Comparison of ENCODE assay signal across 8 mouse cellular contexts in the genomic region with DNA sequence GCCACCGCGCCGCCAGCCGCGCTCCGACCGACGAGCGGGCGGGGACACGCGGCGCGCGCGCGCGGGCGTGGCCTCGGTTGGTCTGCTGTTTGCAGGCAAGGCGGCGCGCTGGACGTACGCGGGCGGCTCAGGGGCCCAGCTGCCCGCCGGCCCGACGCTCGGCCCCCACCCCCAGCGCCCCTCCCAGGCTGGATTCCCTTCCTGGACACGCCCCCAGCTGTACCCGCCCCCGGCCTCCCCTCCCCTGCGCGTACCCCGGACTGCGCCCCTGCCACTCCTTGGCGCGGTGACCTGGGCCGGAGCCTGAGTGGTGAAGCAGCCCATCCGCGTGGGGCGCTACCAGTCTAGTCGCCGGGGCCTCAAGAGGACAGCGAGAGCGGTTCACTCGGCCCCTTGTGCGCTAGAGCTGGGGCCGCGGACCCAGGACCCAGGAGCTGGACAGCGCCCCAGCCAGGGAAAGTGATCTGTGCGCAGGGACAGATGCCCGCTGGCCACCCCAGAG. TPM values are rescaled to one million over a fixed set of nuclear protein-coding genes. Genes with fewer than 3 reads are reported as not detected.
A peak's percentile ranks its signal among the peaks of the same experiment; 100 is the strongest.
DNase-seq lines count a peak whose midpoint lies in the region; ATAC-seq lines count a peak whose summit lies in the region.

A gene (minus strand): TSS at position 42 of the 502 bp plus-strand sequence.

- peaks cover 12% of the 10 kb centered on the region for H3K36me3 ChIP-seq in heart, embryonic 13.5 days
- peaks cover 33% of the 10 kb centered on the region for H3K36me3 ChIP-seq in liver, embryonic 12.5 days
- H3K36me3 ChIP-seq in stomach, embryonic 15.5 days, result peaks cover 14% of the 10 kb centered on the region

- under 1% methylated on average over 53 of the region's 57 CpGs for WGBS in heart, embryonic 13.5 days
- WGBS in liver, embryonic 12.5 days (ENCODE audit: insufficient replicate concordance), result under 1% methylated on average over 54 of the region's 57 CpGs
- WGBS in stomach, embryonic 15.5 days, result under 1% methylated on average over 33 of the region's 57 CpGs

- no peaks in the 10 kb centered on the region for H3K27me3 ChIP-seq in heart, embryonic 13.5 days (replicated peaks)
- H3K27me3 ChIP-seq in liver, embryonic 12.5 days (replicated peaks), result no peaks in the 10 kb centered on the region
- H3K27me3 ChIP-seq in stomach, embryonic 15.5 days (replicated peaks), result no peaks in the 10 kb centered on the region

- peak; percentile 60 for ATAC-seq in erythroid progenitor cell, adult 5-6 weeks (replicated peaks; ENCODE audit: low FRiP score, poor library complexity, severe bottlenecking)
- ATAC-seq in heart, embryonic 13.5 days (ENCODE audit: extremely low read depth, insufficient number of reproducible peaks, low FRiP score, low TSS enrichment), result peak; percentile 82
- peak; percentile 79 for ATAC-seq in liver, embryonic 12.5 days
- ATAC-seq in stomach, embryonic 15.5 days (ENCODE audit: insufficient read depth, low FRiP score, low read depth), result peak; percentile 91

- peak; percentile 94 for DNase-seq in CD4-positive helper T cell, adult 2 months (ENCODE audit: low read depth, low spot score)
- DNase-seq in brain, embryonic 18.5 days (ENCODE audit: low read depth, low spot score), result peak; percentile 89
- DNase-seq in kidney, postnatal 10 days, result peak; percentile 97
- peak; percentile 90 to 92 for DNase-seq in natural killer cell, adult 2 months (ENCODE audit: low spot score in 2 of 2)

- peaks cover 40% of the 10 kb centered on the region for H3K4me1 ChIP-seq in heart, embryonic 13.5 days
- peaks cover 63% of the 10 kb centered on the region for H3K4me1 ChIP-seq in liver, embryonic 12.5 days
- peaks cover 30% of the 10 kb centered on the region for H3K4me1 ChIP-seq in stomach, embryonic 15.5 days

- peak within 1 kb of the TSS; percentile 94 for H3K4me3 ChIP-seq in heart, embryonic 13.5 days
- peak within 1 kb of the TSS; percentile 78 for H3K4me3 ChIP-seq in liver, embryonic 12.5 days
- peak within 1 kb of the TSS; percentile 75 for H3K4me3 ChIP-seq in stomach, embryonic 15.5 days (replicated peaks)

- H3K9ac ChIP-seq in heart, embryonic 13.5 days, result peak within 1 kb of the TSS; percentile 96
- H3K9ac ChIP-seq in liver, embryonic 12.5 days, result peak within 1 kb of the TSS; percentile 91
- H3K9ac ChIP-seq in stomach, embryonic 15.5 days, result peak within 1 kb of the TSS; percentile 81

- peak within 1 kb of the TSS; percentile 94 for H3K4me2 ChIP-seq in heart, embryonic 13.5 days
- H3K4me2 ChIP-seq in liver, embryonic 12.5 days, result peak within 1 kb of the TSS; percentile 86
- peak within 1 kb of the TSS; percentile 75 for H3K4me2 ChIP-seq in stomach, embryonic 15.5 days

- H3K27ac ChIP-seq in heart, embryonic 13.5 days (replicated peaks), result peak within 1 kb of the TSS; percentile 98
- peak within 1 kb of the TSS; percentile 97 for H3K27ac ChIP-seq in liver, embryonic 12.5 days
- peak within 1 kb of the TSS; percentile 98 for H3K27ac ChIP-seq in stomach, embryonic 15.5 days

- H3K9me3 ChIP-seq in heart, embryonic 13.5 days, result no peaks in the 10 kb centered on the region
- H3K9me3 ChIP-seq in liver, embryonic 12.5 days (replicated peaks), result no peaks in the 10 kb centered on the region
- no peaks in the 10 kb centered on the region for H3K9me3 ChIP-seq in stomach, embryonic 15.5 days

RNA-seq across cellular contexts. Expression of the gene that starts here (rescaled TPM):
- 195 and 222 TPM in 2 replicates for total RNA-seq in erythroid progenitor cell, adult 5-6 weeks (2015; ENCODE audit: low replicate concordance)
- total RNA-seq in erythroid progenitor cell, adult 5-6 weeks (2017; ENCODE audit: low replicate concordance), result 172 and 302 TPM in 2 replicates
- 206 and 234 TPM in 2 replicates for polyA plus RNA-seq in heart, embryonic 13.5 days (2015; fragmentation: Nextera tagmentation; extraction: Ambion mirVana)
- 279 and 296 TPM in 2 replicates for polyA plus RNA-seq in liver, embryonic 12.5 days (2016; fragmentation: Nextera tagmentation; extraction: Ambion mirVana)
- 298 and 323 TPM in 2 replicates for polyA plus RNA-seq in stomach, embryonic 15.5 days (2015; fragmentation: Nextera tagmentation; extraction: Ambion mirVana)

Comparison
In these comparisons a context has a peak if more than half of its experiments do, and no peak if none do; other contexts are left out.
1. Peak in every context shown above with its lines: DNase-seq, ATAC-seq, H3K4me3 ChIP-seq and H3K27ac ChIP-seq.